Mouse (Mus musculus): ENCODE measurements around the gene Nxph2.

DNA sequence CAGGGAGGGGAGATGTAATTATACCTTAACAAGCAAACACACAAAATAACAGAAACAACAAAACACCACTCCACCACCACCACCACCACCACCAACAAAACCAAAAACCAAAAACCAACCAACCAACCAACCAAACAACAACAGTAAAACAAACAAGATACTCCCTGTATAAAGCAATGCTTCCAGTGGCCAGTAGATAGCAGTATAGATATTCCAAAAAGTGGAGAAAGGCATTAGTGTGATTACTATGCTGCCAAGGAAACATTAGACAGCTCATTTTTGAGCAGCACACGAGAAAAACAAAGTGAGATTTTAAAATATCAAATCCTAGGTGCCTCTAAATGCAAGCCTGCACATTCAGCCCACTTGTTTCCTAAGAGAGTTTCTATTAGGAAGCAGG, 6.2 kb upstream of the Nxph2 start:
- TF ChIP-seq POLR2A (IDR thresholded peaks at IDR 0.05; ENCODE audit: low read depth, low read length) (no peak), NRF1 (IDR thresholded peaks at IDR 0.05; ENCODE audit: low read depth, low read length) (no peak), CTCF (conservative IDR thresholded peaks at IDR 0.05 in 1 of 2, IDR thresholded peaks at IDR 0.05 in 1 of 2; ENCODE audit: low read depth in 2 of 2, low read length in 2 of 2) (peak in 1 of 2 experiments; percentile 56; a peak in 2 of 4 replicates), MAFK (IDR thresholded peaks at IDR 0.05; ENCODE audit: insufficient replicate concordance, low read length) (no peak), ZNF384 (IDR thresholded peaks at IDR 0.05; ENCODE audit: low read depth, low read length) (no peak), JUND (conservative IDR thresholded peaks at IDR 0.05; ENCODE audit: low read depth, low read length) (no peak), EP300 (IDR thresholded peaks at IDR 0.05; ENCODE audit: low read length) (no peak), NELFE (IDR thresholded peaks at IDR 0.05; ENCODE audit: low read depth, low read length) (no peak), ELF1 (IDR thresholded peaks at IDR 0.05; ENCODE audit: low read depth, low read length) (no peak), MAX (IDR thresholded peaks at IDR 0.05; ENCODE audit: low read length) (no peak), CHD1 (IDR thresholded peaks at IDR 0.05; ENCODE audit: low read depth, low read length) (no peak)
